Mouse (Mus musculus): ENCODE data around the gene Gpr161.

Gene Gpr161

DNA sequence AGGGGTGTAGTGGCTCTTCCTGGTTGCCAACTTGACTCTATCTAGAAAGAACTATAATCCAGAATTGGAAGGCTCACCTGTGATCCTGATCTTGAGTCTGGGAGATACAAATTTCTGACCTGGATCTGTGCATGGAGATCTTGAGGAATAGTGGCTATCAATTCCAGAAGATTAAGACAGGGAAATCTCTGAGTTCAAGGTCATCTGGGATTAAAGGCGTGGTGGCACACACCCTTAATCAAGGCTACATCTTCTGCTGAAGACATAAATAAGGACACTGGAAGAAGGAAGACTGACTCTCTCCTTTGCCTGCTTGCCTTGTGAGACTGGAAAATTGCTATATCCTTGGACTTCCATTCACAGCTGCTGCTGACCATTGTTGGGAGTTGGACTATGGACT lies at the start of gene Gpr161:
Gpr161 (plus strand) TSS at position 301 of the 400 bp plus-strand sequence.
- no peak for DNase-seq (ENCODE audit: low spot score in 2 of 2)

DNA sequence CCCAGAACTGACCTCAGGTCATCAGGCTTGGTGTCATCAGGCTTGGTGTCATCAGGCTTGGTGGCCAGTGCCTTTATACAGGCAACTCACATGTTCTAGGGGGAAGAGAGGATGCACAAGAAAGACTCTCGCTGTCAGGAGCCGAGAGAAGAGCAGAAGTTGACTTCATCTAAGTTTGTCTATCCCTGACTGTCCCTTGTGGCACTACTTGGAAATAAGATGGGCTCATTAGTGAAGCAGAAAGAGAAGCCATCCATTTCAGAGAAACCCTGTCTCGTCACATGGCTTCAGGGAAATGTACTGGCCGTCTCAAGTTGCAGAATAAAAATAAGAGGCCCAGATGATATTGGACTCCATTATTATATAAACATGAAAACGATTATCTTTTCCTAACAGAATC lies 49.0 kb upstream of the Gpr161 start:
- DNase-seq (ENCODE audit: low spot score in 2 of 2): no peak

DNA sequence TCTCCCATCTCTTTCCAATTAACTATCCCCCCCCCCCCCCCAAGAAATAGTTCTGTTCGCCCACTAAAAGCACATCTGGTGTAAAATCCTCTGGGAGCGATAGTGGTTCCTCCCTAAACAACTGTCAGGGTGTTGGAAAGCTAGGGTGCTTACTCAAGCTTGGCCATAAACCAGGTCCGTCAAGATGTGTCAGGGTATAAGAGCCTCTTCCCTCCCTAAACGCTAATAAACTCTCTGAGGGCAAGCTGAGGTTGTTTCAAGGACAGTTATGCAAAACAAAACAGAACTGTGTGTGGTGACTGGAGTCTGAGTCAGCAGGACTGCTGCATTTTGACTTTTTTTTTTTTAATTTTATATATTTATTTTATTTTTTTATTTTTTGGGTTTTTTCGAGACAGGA lies 48.5 kb upstream of the Gpr161 start:
- DNase-seq (ENCODE audit: low spot score in 2 of 2): no peak

DNA sequence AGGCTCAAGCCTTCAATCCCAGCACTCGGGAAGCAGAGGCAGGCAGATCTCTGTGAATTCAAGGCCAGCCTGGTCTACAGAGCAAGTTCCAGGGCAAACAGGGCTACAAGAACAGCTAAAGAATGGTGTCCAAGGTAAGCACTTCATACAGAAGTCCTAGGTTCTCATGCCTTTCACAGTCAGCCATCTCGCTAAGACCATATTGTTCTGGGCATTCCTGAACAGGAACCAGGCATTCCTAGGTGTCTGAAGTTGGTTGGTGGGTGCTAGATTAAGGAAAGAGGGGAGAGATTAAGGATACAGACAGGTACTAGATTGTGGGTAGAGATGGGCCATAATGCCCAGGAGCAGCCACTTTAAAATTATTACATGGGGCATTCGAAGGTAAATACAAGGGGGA lies 47.8 kb upstream of the Gpr161 start:
- no peak for DNase-seq (ENCODE audit: low spot score in 2 of 2)

DNA sequence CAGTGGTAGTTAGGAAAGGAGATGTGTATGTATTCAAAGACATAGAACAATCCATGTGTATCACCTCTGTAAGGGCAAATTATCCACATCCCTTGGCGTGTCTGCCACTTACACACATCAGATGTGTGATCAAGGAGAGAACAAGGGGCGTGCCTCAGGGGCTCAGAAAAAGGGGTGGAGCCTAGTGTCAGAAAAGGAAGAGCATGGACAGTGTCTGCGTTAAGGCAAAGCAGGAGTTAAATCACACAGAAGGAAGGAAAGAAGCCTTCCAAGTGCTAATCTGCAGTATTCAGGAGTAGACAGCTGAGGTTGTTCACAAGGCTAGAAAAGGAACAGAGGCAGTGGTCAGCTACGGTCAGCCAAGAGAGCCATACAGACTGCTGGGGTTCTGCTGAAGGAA lies 46.7 kb upstream of the Gpr161 start:
- no peak for DNase-seq (ENCODE audit: low spot score in 2 of 2)

DNA sequence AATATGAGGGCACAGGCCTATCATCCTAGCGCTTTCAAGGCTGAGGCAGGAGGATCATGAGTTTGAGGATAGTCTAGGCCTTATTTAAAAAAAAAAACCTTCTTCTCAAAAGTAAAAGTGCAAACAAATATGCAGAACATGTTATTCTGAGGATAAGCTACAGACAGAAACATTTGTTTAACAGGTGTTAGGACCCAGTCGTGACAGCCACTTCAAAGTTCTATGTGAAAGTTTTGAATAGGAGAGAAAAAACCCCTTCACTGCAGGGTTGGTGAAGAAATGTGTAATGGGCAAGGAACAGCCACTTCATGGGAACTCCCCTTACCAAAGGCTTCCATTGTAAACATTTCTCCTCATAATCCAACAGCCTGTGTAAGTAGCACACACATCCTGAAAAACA lies 45.0 kb upstream of the Gpr161 start:
- DNase-seq (ENCODE audit: low spot score in 2 of 2): no peak

DNA sequence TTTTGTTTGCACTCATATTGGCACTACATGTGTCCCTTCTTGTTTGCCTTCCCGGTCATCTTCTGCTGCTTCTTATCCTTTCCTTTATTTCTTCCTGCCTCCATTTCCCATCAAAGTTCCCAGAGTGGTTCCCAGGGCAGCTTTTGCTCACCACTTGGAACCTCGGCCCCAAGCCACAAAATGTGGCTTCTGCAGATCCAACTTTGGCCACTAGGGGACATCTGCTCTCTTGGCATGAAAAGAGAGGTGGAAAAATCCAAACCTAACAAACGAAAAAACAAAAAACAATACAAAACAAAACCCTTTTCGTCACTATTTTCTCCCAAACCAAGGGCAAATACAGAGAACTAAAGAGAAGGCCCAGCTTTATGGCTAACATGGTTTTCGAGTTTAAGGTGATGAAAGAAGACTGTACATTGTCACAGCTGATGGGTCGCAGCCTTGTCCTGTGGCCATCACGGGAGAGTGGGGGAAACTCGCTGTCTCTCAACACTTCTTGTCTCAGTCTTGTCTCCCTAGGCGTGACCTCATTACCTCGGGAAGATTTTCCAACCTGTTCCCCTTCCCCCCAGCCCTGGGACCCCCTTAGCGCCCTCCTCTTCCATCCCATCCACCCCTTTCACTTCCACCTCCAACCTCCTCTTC lies 43.4 kb upstream of the Gpr161 start:
- peak; percentile 18 to 31 for DNase-seq (ENCODE audit: low spot score in 2 of 2)

DNA sequence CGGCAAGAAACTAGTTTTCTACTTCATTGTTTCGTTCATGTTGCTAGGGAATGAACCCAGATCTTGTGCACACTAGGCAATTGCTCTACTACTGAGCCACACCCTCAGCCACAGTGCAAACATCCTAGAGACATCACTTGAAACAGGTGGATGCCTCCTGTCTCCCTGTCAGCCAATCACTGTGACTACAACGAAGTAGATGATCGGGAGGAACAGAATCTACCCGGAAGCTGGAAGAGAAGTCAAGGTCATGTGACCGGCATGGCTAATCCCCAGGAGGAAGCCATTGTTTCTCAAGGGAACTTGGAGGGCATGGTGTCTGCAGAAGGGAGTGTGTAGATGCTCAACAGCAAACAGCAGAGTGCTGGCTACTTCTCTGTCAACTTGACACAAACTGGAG lies 20.6 kb upstream of the Gpr161 start:
- DNase-seq (ENCODE audit: low spot score in 2 of 2): no peak

DNA sequence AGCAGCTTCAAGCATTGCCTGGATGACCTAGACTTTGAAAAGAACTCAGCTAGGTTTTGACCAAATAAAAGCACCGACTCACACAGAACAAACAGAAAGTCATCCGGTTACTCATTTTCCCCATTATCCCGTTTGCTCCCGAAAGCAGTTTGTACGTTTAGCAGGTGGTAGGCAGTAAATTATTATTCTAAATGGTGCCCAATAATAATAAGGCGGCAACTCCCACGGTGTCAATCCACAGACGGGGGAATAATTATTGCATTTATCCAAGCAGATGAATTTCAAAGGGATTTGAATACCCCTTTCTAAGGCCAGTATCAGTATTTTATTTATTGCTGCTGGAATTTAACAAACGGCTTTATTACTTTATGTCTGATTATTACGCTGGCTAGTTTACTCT lies 14.8 kb upstream of the Gpr161 start:
- no peak for DNase-seq (ENCODE audit: low spot score in 2 of 2)

DNA sequence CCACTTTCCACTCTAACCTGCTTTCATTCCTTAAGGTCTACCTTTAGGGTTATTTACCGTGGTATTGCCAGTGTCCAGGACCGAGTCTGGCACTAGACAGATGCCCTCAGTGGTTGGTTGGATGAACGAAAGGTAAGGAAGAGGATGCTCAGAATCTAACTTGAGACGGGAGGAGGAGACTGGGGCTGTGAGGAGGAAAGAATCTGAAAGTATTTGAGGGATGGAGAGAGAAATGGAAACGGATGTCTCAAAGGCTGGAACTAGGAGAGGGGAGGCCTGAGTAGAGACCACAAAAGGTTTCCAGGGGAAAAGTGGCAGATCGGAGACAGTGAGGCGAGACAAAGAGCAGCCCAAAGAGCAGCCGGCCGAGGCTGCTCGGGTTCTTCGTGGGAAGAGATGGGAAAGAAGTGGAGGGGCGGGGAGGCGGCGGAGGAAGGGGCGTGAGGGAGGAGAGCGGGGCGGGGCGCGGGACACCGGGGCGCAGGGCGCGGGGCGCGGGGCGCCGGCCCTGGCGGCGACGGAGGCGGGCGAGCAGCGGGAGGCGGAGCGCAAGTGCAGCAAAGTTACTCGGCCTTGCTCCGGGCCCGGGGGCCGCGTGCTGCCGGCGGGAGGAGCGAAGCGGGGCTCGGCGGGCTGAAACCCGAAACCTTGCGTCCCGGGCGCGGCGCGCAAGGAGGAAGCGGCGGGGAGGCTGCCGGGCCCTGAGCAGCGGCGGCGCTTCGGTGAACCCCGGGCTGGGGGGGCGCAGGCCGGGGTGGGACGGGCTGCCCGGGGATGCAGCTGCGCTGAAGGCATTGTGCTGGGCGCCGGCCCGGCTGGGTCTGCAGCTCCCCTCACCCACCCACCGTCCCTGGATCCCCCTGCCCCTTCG lies 14.0 kb upstream of the Gpr161 start:
- no peak for DNase-seq (ENCODE audit: low spot score in 2 of 2)

DNA sequence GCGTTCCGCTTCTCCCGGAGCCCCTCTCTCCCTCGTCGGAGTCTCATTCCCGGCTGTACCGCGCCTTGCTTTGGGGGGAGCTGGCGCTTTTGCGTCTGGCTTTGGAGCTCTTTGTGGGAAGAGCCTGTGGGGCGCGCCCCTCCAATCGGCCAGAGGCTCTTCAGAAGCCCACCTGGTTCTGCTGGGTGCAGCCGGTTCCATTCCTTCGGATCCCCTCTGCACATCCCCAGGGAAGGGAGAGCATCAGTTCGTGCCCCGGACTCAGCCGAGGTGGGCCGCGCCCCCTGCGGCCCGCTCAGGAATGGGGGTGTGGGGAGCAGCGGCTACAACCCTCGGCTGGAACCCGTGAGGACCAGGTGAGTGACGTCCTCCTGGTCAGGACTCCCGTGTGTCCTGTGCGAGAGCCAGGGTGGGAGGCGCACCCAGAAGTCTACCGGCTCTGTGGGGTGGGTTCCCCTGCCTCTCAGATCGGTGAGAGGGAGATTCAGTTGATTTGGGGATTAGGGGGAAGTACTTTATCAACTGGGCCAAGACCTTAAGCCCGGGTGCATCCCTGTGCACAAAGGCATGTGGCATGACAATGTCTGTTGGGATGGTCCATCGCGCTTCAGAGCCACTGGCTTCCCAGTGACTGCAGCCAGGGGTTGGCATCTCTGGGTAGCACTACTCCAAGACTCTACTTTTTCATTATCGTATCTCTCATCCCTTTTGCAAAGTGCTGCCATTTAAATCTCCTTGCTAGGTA lies 13.2 kb upstream of the Gpr161 start:
- peak in 1 of 2 experiments; percentile 3 for DNase-seq (ENCODE audit: low spot score in 2 of 2)

DNA sequence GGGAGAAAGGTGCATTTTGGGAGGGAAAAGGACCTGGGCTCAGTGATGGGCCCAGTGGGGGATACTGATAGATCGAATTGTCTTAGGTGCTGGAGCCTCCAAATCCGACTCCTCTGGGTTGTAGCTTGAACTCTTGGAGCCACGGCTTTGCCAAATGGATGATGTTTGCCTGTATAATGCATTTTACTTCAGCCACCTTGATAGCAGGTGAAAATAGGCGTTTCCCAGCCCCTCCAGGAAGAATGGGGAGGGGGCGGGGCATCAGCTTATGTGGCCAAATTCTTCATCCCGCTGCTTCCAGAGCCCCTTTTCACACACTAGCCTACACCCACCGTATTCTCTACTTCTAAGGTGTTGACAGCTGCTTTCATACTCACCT lies 12.6 kb upstream of the Gpr161 start:
- no peak for DNase-seq (ENCODE audit: low spot score in 2 of 2)

DNA sequence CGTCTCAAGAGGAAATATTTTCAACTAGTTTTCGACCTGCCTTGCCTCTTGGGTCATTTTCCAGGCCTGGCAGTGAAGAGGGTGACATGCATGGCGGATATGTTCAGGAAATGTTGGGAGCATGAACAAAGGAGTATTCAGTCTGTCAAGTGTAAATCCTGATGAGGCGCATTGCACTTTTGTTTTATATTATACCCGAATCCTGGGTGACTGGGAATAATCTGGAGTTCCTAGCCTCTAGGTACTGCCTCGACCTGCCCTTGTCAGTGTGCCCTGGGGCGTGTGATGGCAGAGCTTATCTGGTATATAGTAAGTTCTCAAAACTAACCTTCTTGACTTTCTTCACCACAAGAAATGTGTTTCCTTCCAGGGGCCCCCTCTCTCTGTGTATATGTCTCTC lies 11.5 kb upstream of the Gpr161 start:
- no peak for DNase-seq (ENCODE audit: low spot score in 2 of 2)

DNA sequence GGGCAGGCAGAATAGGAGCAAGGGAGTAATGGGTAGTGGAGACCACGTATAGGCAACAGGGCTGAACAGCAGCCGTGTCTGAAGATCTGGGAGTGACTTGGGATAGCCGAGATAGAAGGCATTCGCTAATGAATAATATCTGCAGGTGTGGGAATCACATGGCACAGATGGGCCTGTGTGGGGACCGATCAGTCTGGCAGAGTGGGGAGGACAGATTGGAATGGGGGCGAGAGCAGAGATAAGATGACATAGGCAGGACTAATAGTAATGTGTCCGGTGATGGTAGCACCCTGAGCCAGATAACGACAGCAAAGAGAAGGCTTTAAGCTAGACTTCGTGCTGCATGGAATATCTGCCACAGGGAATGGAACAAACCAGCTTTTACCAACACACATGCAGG lies 7.4 kb upstream of the Gpr161 start:
- no peak for DNase-seq (ENCODE audit: low spot score in 2 of 2)

DNA sequence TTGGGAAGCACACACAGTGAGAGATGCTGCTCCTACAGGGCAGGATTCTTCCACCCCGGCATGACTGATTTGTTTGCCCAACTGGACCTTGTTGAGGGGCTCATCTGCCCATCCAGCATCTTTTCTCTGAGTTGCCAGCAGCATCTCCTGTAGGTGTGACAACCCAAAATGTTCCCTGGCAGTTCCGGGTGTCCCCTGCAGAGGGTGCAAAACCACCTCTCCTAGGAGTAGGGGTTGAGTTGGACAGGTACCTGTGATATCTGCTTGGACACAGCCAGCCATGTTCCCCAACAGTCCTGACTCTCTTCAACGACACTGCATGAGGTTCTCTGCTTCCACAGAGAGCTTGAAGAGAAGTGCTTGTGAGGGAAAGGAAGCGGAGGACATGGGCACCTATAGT lies 5.8 kb upstream of the Gpr161 start:
- DNase-seq (ENCODE audit: low spot score in 2 of 2): peak in 1 of 2 experiments; percentile 13

DNA sequence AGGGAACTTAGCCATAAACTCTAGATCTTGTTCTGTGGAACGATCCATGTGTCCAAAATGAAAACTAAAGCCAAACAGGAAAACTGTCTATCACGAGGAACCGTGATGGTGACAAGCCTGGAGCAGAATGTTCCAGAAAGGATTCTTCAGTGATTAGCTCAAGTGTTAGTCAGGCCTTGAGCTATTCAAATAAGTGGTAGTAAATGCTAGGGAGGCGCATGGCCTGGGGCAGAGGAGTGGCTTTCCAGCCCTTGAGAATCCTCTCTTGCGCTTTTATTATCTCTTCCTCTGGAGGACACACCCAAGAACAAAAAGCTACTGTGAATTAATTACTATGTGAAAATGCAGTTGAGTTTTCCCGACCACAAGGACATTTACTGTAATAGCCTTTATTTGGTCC lies 4.0 kb upstream of the Gpr161 start:
- DNase-seq (ENCODE audit: low spot score in 2 of 2): no peak

DNA sequence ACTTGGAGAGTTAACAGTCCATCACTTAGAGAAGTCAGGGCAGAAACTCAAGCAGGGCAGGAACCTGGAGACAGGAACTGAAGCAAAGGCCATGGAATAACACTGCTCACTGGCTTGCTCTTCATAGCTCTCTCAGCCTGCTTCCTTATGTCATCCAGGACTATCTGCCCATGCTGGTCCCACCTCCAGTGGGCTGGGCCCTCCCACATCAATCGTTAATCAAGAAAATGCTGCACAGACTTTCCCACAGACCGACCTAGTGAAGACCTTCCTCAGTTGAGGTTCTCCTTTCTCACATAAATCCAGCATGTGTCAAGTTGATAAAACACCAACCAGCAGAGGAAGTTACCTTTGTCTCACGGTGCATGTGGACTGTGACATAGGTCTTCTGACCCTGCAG lies 5.5 kb downstream of the Gpr161 start:
- DNase-seq (ENCODE audit: low spot score in 2 of 2): no peak

DNA sequence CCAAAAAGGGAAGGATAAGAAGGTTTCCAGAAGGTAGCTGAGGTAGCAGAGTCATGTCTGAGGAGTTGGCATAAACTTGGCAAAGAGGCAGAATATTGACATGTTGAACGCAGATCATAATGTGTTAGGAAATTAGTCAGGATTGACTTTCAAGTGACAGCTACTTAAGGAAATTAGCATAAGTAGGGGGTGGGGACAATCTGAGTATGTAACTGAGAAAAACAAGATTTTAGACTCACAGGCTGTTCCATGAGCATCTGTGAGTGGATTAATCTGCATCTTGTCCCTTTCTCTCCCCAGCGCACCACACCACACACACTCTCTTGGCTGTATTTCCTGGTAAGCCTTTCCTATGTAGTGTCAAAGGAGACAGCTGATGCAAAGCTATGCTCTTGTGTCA lies 6.0 kb downstream of the Gpr161 start:
- no peak for DNase-seq (ENCODE audit: low spot score in 2 of 2)

DNA sequence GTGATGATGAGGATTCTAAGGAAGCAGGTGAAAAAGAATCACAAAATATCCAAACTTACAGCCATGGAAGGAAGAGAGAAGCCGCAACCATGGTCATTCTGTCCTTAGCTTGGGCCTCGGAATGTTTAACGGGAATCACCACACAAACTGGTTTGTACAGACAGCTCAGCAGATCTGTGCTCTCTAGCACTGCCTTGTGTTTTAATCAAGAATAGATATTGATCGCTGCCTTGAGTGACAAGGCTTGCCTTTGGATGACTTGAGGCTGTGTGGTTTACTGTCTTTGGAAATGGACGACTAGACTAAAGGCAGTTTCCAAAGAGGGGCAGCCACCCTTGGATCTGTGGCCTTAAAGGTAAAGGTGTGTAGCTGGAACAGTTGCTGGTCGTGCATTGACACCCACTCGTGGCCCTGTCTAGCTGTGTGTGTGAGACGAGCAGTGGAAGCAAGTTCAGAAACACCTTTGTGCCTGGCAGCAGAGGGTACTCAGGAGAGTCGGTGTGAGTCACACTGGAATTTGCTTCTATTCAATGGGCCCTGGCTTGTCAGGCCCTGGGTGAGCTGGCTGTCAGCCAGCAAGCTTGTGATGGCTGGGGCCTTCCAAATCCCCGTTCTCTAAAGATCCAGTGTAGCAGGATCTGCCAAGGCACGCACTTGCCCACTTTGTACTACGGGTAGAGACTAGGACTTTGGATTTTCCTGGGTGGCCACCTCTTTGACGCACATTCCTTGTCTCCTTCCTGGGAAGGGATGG lies 7.0 kb downstream of the Gpr161 start:
- DNase-seq (ENCODE audit: low spot score in 2 of 2): no peak

DNA sequence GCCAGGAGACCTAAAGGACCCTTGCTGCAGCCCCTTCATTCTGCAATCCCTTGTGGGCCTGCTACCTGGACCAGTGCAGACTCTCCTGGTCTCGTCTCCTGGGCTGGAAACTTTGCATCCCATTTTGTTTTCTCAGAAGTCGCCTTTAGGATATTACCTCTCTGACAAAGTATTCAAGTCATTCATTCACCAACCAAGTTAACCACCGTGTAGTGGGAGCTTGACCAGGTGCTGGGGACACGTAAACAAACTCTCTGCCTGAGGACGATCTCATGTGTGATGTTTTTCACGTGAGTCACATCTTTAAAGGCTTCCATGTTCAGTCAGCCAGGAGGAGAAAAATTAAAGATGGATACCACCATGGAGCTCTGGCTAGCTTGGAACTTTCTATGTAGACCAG lies 7.6 kb downstream of the Gpr161 start:
- DNase-seq (ENCODE audit: low spot score in 2 of 2): no peak

DNA sequence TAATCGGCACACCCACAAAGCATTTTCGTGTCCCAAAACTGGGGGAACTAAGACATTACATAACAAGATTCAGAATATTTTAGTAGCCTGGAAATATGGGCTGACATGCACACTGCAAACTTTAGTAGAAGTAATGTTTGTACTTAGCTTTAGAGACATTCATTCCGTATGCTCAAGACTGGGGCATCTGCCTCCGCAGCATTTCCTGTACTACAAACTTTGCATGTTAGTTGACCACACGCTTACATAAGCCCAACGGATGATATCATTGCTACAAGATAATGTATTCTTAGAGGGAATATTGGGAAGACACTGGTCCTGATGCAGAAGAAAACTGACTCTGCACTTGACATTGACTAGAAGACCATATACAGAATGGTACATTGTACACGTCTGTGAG lies 8.8 kb downstream of the Gpr161 start:
- no peak for DNase-seq (ENCODE audit: low spot score in 2 of 2)

DNA sequence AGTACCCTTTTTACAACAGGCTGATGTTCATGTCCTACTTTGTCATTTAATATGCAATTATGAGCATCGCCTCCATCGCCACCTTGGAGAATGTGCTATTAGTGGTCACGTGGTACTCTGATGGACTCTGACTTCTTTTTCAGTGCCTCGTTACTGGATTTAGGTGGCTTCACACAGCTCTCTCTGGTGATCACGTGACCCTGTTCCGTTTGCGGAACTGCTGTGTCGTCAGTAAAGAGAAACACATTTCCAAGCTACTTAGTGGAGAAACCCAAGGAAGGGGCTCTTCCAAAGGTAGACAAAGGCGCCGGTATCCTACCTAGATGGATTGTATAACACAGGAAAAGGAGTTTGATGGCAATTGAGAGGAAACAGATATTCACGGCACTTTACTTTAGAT lies 12.6 kb downstream of the Gpr161 start:
- no peak for DNase-seq (ENCODE audit: low spot score in 2 of 2)

Data from natural killer cell, adult 2 months (primary cell).